Mouse (Mus musculus): Measurements from ENCODE around the gene Smcr8. TPM values are rescaled to one million over a fixed set of nuclear protein-coding genes. Genes with fewer than 3 reads are reported as not detected.
A peak's percentile ranks its signal among the peaks of the same experiment; 100 is the strongest.

Smcr8 gene
- total RNA-seq, 2 experiments from 2014 or later = 5.6 to 10.0 TPM

DNA sequence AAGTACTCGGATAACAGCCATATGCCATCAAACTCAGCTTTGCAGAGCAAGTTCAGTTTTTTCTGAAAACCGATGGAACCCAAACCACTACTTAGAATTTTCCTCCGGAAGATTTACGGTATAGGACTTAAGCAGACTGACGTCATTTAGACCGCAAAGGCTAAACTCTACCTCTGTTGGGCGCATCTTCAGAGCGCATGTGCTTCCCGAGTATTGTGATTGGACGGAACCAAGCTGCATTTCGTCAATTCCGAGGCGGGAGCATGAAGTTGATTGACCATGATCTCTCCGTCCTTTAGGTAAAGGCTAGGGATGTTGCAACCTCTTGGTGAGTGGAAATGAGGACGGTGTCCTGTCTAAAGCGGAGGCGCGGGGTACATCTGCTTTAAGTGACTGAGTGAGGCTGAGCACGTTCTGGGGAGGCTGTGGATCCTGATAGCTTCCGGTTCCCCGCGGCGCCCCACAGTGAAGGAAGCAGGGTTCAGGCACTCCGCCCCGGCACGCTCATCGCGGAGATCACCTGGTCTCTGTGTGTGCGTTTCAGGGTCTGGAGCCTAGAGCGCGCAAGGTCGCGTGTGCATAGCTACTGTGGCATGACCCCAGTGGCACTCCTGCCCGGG, 53.2 kb downstream of the Smcr8 start, which contains the start of gene Dhrs7b:
TSS of gene Dhrs7b (plus strand) at position 199 of the 620 bp plus-strand sequence.
- ATAC-seq (replicated peaks; ENCODE audit: low FRiP score, poor library complexity, severe bottlenecking) = peak; percentile 96

DNA sequence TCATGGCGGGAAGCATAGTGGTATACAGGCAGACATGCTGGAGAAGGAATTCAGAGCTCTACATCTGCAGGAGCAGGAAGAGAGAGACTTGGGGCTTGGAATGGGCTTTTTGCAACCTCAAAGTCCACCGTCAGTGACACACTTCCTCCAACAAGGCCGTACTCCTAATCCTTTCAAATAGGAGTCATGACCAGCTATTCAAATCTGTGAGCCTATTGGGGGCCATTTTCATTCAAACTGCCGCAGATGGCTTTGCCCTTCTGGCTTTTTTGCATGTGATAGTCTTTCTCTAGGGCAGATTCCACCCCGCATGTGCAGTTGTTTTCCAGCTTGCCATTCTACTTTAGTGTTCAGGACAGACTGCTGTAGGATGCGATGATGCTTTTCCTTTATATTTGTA, 59.6 kb downstream of the Smcr8 start:
- ATAC-seq (replicated peaks; ENCODE audit: low FRiP score, poor library complexity, severe bottlenecking) = no peak

Other genes with a start within 250 kb of the Smcr8 start
- gene Alkbh5, start 241.1 kb upstream of the Smcr8 start, total RNA-seq (2015; ENCODE audit: low replicate concordance) = 9.8 and 10.2 TPM in 2 replicates
- 10.9 and 13.8 TPM in 2 replicates for gene Alkbh5, start 241.1 kb upstream of the Smcr8 start, total RNA-seq (2017; ENCODE audit: low replicate concordance)
- gene Llgl1, start 77.8 kb upstream of the Smcr8 start, total RNA-seq (2015; ENCODE audit: low replicate concordance) = 3.8 and 5.6 TPM in 2 replicates
- 2.5 and 3.1 TPM in 2 replicates for gene Llgl1, start 77.8 kb upstream of the Smcr8 start, total RNA-seq (2017; ENCODE audit: low replicate concordance)
- gene Flii, start 50.3 kb upstream of the Smcr8 start, total RNA-seq (2015; ENCODE audit: low replicate concordance) = 26.9 and 54.8 TPM in 2 replicates
- 32.3 and 66.9 TPM in 2 replicates for gene Flii, start 50.3 kb upstream of the Smcr8 start, total RNA-seq (2017; ENCODE audit: low replicate concordance)
- gene Mief2, start 49.1 kb upstream of the Smcr8 start, total RNA-seq (2015; ENCODE audit: low replicate concordance) = 0.84 TPM in 1 of 2 replicates, not detected in the other
- gene Mief2, start 49.1 kb upstream of the Smcr8 start, total RNA-seq (2017; ENCODE audit: low replicate concordance) = 0.42 and 1.3 TPM in 2 replicates
- gene Top3a, start 159 bp upstream of the Smcr8 start, total RNA-seq (2015; ENCODE audit: low replicate concordance) = 5.6 and 7.1 TPM in 2 replicates
- gene Top3a, start 159 bp upstream of the Smcr8 start, total RNA-seq (2017; ENCODE audit: low replicate concordance) = 4.5 and 11.9 TPM in 2 replicates
- 1.5 and 5.4 TPM in 2 replicates for gene Shmt1, start 34.2 kb downstream of the Smcr8 start, total RNA-seq (2015; ENCODE audit: low replicate concordance)
- 5.3 and 10.9 TPM in 2 replicates for gene Shmt1, start 34.2 kb downstream of the Smcr8 start, total RNA-seq (2017; ENCODE audit: low replicate concordance)
- 2.3 TPM in 1 of 2 replicates, not detected in the other for gene Dhrs7b, start 53.1 kb downstream of the Smcr8 start, total RNA-seq (2015; ENCODE audit: low replicate concordance)
- 1.4 and 4.7 TPM in 2 replicates for gene Dhrs7b, start 53.1 kb downstream of the Smcr8 start, total RNA-seq (2017; ENCODE audit: low replicate concordance)
- gene Tmem11, start 101.7 kb downstream of the Smcr8 start, total RNA-seq (2015; ENCODE audit: low replicate concordance) = 1.9 and 8.8 TPM in 2 replicates
- gene Tmem11, start 101.7 kb downstream of the Smcr8 start, total RNA-seq (2017; ENCODE audit: low replicate concordance) = 7.2 and 13.5 TPM in 2 replicates
- gene Natd1, start 137.2 kb downstream of the Smcr8 start, total RNA-seq (2015; ENCODE audit: low replicate concordance) = 6.1 and 7.1 TPM in 2 replicates
- 2.4 and 4.5 TPM in 2 replicates for gene Natd1, start 137.2 kb downstream of the Smcr8 start, total RNA-seq (2017; ENCODE audit: low replicate concordance)
- gene Map2k3, start 154.5 kb downstream of the Smcr8 start, total RNA-seq (2015; ENCODE audit: low replicate concordance) = 28.1 and 29.7 TPM in 2 replicates
- 21.6 and 45.6 TPM in 2 replicates for gene Map2k3, start 154.5 kb downstream of the Smcr8 start, total RNA-seq (2017; ENCODE audit: low replicate concordance)
- gene Kcnj12, start 245.0 kb downstream of the Smcr8 start, total RNA-seq (2015; ENCODE audit: low replicate concordance) = not detected in 2 replicates
- not detected in 2 replicates for gene Kcnj12, start 245.0 kb downstream of the Smcr8 start, total RNA-seq (2017; ENCODE audit: low replicate concordance)

Measured in erythroblast, adult 5-6 weeks (primary cell).